Mouse (Mus musculus) thymus, adult 18-20 months (tissue): Measurements from ENCODE around the gene Pi4ka.

Source experiments
- DNase-seq, 2 experiments: peaks; one replicate each; pipeline ENCODE4 v3.0.0; 2022; ENCODE audit warnings: mixed read lengths in 2 of 2

Pi4ka gene

DNA sequence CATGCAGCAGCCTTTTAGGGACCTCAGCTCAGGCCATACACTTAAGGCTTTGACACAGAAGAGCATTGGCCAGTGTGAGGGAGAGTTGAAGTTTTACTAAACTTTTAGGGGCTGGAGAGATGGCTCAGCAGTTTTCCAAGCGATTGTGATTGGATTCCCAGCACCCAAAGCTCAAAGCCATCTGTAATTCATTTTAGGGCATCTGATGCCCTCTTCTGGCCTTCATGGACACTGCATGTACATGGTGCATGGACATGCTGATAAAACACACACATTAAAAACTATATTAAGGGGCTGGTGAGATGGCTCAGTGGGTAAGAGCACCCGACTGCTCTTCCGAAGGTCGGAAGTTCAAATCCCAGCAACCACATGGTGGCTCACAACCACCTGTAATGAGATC lies 135.0 kb downstream of the Pi4ka start:
- no peak for DNase-seq

DNA sequence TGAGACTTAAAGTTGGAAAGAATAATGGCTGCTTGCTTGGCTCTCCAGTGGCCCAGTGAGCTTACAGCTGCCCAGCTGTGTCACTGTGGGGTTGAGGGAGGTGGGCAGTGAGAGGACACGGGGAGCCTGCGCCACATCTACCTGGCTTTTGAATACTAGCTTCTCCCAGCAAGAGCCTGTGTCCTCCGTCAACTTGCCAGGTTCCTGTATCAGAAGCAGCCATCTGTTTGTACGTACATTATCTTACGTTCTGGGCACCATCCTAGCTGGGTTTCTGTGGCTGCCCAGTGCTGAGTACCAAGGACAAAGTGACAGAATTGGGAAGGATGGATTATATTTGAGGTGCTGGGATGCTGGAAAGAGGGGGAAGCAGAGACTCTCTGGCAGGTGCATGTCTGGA lies 136.2 kb downstream of the Pi4ka start:
- no peak for DNase-seq

DNA sequence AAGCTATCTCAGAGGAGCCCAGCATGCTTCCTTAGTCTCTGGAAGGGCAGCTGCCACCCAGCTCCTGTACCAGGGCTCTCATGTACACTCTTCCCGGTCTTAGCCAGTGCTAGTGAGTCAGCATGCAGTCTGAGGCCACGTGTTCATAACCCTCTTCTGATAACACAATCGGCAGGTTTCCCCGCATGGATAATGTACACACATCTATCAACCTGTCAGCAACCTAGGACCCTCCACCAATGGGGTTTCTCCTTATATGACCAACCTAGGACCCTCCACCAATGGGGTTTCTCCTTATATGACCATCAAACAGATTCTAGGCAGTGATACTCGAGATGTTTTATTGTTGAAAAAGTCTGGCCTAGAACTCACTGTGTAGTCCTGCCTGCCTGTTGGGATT lies 138.2 kb downstream of the Pi4ka start:
- DNase-seq = no peak

DNA sequence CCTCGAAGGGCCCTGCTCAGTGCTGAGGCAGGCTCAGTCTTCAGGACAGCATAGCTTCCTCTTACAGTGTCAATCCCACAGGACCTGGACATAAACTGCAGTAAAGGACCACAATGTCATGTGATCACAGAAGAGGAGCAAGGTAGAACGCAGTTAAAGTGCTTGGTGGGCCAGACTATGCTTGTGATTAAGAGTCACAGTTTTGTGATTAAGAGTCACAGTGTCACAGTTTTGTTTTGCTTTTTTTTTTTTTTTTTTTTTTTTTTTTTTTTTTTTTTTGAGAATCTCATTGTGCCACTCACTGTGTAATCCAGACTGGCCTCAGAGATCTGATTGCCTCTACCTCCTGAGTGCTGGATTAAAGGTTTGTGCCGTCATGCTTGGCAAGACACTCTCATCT lies 140.0 kb downstream of the Pi4ka start:
- DNase-seq = no peak

DNA sequence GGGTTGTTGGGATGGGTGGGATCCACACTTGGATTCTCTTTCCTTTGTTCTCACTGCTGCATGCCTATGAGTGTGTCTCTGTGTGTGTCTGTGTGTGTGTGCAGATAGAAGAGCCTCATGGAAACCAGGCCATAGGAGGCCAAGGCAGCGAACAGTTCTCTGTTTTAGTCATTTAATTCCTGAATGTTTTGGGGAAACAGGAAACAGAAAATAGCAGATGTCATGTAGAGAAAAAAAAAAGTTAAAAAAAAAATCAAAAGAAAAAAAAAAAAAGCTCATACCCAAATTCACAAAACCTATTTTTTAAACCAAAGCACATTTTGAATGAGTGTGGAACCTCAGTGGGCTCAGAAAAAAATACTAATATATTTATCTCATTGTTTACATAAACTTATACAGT lies 144.8 kb downstream of the Pi4ka start:
- DNase-seq = no peak

DNA sequence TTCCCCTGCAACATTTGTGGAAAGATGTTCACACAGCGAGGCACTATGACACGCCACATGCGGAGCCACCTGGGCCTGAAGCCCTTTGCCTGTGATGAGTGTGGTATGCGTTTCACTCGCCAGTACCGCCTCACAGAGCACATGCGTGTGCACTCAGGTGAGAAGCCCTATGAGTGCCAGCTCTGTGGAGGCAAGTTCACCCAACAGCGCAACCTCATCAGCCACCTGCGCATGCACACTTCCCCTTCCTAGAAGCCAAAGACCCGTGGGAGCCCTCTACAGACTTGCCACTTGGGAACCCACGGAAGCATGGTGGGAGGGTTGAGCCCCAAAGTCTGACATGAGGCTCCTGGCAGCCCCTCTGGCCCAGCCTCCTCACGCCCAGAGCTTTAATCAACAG lies 147.2 kb downstream of the Pi4ka start:
- no peak for DNase-seq

DNA sequence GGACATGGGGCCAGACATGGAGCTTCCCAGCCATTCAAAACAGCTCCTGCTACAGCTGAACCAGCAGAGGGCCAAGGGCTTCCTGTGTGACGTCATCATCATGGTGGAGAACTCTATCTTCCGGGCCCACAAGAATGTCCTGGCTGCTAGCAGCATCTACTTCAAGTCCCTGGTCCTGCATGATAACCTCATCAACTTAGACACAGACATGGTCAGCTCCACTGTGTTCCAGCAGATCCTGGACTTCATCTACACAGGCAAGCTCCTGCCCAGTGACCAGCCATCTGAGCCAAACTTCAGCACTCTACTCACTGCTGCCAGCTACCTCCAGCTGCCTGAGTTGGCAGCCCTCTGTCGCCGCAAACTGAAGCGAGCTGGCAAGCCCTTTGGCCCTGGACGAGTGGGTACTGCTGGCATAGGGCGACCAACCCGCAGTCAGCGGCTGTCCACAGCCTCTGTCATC lies 148.7 kb downstream of the Pi4ka start:
- DNase-seq = no peak

DNA sequence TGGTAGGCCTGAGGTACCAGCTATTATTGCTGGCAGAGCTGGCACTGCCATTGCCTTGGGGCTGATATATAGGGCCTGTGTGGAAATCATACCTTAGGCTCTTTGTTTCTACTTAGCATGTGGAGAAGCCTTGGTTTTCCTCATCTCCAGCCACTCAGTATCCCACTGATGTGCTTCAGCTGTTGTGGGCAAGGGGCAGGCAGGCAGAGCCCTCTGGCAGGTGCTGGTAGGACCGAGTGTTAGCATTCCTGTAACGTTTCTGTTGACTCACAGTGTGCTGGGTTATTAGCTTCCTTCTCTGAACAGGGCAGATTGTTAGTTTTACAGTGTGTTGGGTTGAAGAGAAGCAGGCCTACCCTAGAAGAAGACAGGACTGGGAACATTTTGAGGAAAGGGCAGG lies 150.8 kb downstream of the Pi4ka start:
- DNase-seq = no peak

DNA sequence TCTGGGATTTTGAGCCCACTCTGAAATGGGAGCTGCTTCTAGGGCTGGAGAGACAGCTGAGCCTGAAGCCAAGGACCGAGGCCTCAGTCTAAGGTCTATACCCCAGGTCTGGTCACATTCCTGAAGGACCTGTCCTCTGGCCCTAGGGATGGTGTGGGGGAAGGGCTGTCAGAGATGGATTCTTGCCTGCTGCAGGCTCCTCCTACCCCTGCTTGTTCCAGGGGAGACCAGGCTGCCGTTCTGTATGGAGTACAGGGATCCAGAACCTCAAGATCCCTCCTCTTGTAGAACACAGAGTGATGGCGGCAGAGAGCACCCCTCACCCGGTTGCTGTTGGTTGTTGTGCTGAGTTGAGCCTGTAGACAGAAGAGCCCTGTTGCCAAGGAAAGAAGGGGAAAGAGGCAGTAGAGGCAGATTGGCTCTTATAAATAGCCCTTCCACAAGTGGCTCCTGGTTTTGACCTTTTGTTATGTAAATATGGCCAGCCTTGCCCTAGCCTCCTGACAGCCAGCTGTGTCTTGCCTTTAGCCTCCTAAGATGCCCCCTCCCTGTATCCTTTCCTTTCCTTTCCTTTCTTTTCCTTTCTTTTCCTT lies 152.0 kb downstream of the Pi4ka start:
- DNase-seq = no peak

DNA sequence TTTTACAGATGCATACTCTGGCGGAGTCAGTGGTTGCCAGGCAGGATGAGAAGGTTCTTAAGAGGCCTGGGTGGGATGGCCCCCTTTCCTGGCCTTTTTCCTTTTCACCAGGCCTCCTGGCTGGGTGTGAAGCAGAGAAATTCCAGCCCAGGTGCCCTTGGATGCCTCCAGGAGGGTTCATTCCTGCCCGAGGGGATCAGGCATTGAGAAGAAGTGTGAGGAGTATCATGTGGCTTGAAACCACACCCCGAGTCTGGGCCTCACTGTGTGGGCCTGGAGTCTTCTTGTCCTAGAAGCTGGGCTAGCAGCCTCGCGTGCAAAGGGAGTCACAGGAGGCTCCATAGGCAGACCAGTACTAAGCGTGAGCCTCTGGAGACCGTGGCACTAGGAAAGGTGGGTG lies 153.3 kb downstream of the Pi4ka start:
- DNase-seq = no peak

DNA sequence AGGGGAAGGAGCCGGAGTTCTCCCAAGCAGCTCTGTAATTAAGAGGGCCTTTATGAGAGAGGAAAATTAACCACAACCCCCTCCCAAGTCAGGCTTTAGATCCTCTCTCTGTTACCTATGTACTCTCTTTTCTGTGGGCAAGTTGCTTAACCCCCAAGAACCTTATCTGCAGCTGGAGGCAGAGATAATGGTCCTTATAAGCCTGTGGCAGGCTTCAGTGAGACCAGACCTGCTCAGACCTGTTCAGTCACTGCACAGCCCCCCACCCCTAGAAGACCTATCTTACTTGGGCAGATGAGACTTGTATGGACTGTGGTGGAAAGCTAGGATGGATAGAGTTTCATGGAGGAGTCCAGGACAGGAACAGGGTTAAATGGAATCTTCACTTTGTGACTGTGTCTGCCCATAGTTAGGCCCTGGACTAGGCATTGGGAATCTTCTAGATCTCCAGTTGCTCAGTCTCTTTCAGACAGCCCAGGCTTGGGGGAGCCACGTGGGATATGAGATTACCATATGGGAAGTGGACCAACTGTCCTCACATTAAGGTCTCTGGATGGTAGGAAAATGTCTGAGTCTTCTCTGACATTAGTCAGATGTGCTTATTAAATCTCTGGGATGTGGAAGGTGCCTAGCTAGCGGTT lies 153.9 kb downstream of the Pi4ka start:
- no peak for DNase-seq

DNA sequence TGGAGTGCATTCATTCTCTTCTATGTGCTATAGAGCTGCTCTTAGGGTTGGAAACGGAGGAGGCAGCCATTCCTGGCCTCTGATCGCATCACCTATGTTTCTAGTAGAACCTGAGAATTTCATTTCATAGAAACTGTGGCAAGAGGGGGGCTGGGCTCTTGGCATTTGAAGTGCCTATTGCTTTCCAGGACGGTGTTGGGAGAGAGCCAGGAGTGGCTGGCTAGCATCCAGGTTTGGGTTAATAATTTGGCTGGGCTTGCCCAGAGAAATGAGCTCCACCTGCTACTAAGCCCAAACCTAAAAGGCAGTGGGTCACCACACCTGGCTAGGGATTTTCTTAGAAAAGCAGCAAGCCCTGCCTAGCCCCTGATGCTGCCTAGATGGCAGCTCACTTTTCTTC lies 154.6 kb downstream of the Pi4ka start:
- no peak for DNase-seq

DNA sequence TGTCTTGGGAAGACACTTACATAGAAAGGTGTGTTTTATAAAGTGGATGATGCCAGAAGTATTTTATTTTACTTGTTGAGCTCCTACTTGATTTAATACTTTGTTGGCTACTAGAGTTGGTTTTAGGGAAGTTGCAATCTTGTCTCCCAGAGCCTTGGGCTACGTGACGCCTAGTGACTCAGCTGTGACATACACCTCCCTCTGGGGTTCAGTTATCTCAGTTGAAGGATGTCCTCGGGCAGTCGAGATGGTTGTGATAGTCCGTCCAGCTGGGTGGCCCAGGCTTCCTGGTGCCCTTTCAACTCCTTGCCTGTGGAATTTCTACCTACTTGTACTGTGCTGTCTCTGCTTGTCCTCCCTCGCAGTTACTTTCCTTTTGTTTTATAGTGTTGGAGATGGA lies 157.0 kb downstream of the Pi4ka start:
- no peak for DNase-seq

DNA sequence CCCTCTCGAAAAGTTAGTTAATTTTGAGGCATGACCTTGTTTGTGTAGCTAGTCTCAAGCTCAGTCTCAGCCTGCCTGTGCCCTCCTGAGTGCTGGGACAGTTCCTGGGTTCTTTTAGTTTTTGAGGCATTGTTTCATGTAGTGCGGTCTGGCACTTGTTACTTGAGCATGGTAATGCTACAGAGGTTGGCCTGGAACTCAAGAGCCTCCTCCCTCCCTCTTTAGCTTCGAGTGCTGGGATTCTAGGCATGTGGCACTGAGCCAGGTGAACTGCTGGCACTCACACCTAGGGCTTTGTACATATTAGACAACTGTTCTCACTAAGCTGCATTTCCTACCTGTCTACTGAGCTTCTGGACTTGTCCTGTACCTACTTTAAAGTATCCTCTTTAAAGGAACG lies 158.4 kb downstream of the Pi4ka start:
- no peak for DNase-seq

DNA sequence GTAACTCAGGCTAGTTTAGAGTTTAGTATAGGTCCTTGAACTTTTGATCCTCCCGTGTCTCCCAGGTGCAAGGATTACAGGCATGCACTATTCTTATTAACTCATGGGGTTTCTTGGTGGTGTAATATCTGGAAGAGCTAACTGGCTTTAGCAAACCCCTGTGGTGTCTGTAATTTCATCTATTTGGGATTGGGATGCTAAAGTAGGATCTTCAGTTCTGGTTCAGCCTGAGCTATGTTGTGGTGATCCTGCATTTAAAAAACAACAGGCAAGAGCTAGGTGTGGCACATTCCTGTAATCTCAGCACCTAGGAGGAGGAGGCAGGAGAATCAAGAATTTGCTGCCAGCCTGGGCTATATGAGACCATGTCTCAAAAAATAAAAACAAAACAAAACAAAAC lies 161.1 kb downstream of the Pi4ka start:
- DNase-seq = no peak

DNA sequence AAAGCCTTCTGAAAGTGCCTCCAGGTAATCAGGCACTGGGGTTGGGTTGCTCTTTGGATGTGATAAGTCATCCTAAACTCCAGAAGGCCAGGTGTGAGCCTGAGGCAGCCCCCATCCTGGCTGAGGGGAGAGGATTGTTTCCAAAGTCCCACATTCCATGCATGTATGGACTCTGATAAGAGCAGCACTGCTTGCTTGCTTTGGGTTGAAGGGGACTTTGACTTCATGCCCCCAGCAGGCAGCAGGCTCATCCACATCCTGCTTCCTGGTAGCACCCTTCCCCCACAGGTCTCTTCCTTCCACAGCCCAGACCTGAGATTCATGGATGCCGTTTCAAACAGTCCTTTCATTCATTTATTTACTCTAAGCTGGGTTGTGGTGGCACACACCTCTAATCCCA lies 162.4 kb downstream of the Pi4ka start:
- no peak for DNase-seq

DNA sequence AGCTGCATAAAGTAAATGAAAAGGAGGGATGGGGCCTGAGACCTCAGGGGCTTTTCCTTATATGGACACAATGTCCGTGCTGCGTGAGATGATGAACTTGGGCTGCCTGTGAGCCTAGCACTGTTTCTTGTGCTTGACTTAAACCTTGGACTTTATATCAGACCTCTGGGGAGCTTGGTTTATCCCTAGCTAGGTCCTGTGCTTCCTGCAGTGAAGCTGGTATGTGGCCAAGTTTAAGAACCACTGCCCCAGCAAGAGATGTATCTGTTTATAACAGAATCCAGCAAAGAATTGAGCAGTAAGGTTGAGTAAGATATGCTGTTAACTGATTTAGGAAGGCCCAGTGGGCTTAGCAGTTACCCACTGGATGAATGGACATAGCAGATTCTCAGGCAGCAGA lies 166.7 kb downstream of the Pi4ka start:
- no peak for DNase-seq

DNA sequence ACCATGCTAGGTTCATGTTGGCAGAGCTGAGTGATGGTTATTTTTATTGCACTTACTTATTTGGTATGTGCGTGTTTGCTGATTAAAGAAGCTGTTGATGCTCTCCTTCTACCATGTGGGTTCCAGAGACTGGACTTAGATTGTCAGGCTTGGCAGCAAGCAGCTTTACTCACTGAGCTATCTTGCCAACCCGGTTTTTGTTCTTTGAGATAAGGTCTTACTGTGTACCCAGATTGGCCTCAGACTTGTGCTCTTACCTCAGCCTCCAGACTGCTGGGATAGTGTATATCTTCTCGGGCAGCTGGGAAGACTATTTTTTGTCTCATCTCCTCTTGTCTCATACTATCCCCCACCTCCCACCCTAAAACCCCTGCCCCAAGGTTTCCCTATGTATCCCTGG lies 168.5 kb downstream of the Pi4ka start:
- no peak for DNase-seq

DNA sequence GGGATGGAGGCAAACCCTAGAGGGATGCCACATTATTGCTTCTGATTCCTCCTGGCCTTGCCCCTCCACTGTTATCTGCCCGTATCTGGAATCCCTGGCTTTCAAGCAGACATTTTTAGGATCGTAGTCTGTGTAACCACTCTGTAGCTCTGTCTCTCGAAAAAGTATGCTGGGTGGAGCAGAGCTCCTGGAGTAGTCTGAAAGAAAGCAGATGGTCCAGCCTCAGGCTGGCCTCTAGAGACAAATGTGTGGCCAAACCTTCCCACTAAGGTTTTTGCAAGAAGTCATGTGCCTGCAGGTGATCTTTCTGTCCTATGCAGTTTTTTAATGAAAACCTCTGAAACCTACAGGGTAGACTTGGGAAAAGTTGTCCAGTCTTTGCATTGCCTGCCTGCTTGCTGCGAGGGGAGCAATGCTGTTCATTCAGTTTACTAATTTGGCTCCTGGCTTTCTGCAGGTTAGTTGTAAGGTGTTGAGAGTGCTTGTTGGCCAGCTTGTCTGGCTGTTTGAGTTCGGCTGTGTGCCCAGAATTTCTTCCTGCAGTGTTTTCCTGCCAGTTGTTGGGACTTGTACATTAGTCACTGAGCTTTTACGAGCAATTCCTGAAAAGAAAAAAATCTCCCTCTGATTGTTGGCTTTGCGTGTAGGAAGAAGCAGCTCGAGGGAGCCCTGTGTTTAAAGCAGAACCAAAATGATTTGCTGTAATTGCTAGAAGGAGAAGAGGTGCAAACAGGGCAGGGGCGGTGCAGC lies 171.0 kb downstream of the Pi4ka start:
- no peak for DNase-seq

DNA sequence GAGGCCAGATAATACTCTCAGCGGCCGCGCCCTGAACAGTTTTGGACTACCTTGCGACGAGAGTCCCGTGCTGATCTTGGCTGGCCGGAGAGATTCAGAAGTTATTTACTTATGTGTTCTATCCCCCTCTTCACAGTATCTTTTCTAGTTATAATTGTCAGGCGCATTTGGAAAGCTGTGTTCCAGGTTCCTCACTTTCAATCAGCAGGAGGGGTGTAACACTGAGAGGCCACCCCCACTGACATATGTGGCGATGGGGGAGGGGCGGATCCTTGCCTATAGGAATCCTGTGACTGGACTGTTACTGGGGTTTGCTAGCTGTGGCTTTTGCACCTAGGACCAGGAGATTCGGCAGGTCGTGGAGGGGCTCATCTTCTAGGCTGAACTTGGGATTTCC lies 171.6 kb downstream of the Pi4ka start:
- DNase-seq = no peak

DNA sequence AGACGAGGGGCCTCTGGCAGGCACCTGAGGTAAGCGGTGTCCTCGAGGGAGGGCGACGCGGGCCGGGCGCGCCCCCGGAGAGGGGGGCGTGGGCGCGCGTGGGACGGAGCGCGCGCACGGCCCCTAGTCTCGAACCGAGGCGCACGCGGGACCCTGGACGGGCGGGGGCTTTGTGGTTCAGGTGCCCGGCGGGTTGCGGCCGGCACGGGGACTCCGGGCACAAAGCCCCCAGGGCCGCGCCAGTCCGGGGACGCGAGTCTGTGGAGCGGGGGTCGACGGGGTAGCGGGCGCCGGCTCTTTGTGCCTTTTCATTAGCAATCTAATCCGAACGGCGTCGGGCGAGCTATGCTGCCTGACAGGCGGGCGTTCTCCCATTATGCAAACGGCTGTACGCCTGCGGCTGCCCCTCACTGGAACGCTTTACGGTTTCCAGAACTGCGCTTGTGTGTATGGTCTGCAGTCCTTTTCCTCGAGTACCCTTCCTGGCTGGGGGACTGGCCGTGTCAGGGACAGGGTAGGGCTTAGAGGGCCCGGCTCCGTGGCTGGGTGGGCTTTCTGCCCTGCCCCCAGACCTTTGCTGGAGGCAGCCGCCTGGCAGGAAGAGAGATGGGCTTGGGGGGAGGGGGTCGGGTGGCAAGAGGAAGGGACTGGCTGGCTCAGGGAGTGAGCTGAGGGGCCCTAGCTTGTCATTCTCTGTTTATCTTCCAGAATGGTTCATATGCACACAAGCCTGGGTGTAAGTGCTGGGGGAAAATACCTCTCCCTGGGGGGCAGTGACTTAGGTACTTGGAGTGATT lies 172.2 kb downstream of the Pi4ka start:
- DNase-seq = peak; percentile 37 to 49

DNA sequence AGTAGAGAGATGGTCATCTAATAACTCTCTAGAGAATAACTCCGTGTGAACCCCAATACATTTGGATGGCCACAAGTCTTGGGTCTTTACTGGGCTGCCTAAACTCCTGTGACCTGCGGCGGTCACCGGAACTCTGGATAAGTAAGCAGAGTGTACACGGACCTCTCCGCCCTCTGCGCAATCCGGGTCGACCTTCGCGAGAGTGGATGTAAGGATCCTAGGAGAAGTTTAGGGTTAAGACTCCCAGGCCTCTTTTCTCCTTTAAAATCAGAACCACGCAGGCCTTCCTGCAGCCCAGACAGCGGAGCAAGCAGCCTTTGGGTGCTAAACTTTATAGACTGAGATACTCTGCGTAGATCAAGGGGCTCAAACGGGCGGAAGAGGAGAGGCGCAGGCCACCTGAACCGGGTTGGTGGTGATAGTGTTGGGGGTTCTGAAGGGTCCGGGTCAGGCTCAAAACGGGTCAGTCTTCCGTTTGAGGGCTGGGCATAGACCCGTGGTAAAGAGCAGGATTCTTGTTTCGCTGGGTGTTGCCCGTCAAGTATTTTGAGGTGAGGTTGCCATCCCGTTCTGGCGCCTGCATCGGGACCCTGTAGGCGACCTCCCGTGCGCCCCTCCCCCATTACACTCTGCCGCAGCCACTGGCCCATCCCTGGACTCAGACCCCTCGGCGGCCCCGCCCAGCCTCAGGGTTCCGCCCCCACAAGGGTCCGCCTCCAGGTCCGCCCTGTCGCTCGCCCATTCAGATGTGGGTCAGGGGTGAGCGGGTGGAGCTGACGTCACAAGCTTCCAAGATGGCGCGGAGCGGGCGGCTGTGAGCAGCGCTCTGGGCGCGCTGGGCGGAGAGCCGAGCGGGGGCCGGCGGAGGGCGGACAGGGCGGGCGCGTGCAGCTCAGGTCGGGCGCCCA lies 173.1 kb downstream of the Pi4ka start, which contains the start of gene Hic2:
Gene Hic2 (plus strand): TSS at position 779 of the 908 bp plus-strand sequence.
- peak; percentile 89 to 91 for DNase-seq
